Mouse (Mus musculus): ENCODE measurements around the gene Cdk5r2.
A peak's percentile ranks its signal among the peaks of the same experiment; 100 is the strongest.
"Not testable (repeated sequence)": the region's sequence is repeated elsewhere in the genome, so short reads cannot be mapped to it uniquely, and the experiment has no call there.

Cdk5r2 gene

GRCm38 (mm10) chr1:74854306-74855056, at the start of gene Cdk5r2:
Gene Cdk5r2, plus strand, starts transcription at chr1:74854934.
- DNase-seq: peak; percentile 81 to 82

- no peak for DNase-seq
These were observed 49.3 kb upstream of the Cdk5r2 start for GRCm38 (mm10) chr1:74805340-74805835.

- DNase-seq: no peak
These were observed 48.9 kb upstream of the Cdk5r2 start for GRCm38 (mm10) chr1:74805843-74806242.

GRCm38 (mm10) chr1:74806360-74807311, 48.1 kb upstream of the Cdk5r2 start:
- no peak for DNase-seq

GRCm38 (mm10) chr1:74807551-74808071, 47.1 kb upstream of the Cdk5r2 start:
- DNase-seq: no peak

GRCm38 (mm10) chr1:74808078-74808477, 46.7 kb upstream of the Cdk5r2 start:
- peak; percentile 81 to 92 for DNase-seq

- no peak for DNase-seq
These were observed 45.7 kb upstream of the Cdk5r2 start for GRCm38 (mm10) chr1:74809007-74809406.

- DNase-seq: no peak
These were observed 39.6 kb upstream of the Cdk5r2 start for GRCm38 (mm10) chr1:74814931-74815647.

- not testable (repeated sequence) for DNase-seq
These were observed 38.8 kb upstream of the Cdk5r2 start for GRCm38 (mm10) chr1:74815965-74816364.

GRCm38 (mm10) chr1:74816612-74817199, 38.0 kb upstream of the Cdk5r2 start:
- peak; percentile 88 to 90 for DNase-seq

- DNase-seq: no peak
These were observed 37.5 kb upstream of the Cdk5r2 start for GRCm38 (mm10) chr1:74817219-74817618.

GRCm38 (mm10) chr1:74818509-74818908, 36.2 kb upstream of the Cdk5r2 start:
- no peak for DNase-seq

- not testable (repeated sequence) for DNase-seq
These were observed 31.1 kb upstream of the Cdk5r2 start for GRCm38 (mm10) chr1:74823598-74823997.

GRCm38 (mm10) chr1:74824518-74825302, 30.0 kb upstream of the Cdk5r2 start:
- peak in 1 of 2 experiments; percentile 43 for DNase-seq

GRCm38 (mm10) chr1:74830061-74830460, 24.7 kb upstream of the Cdk5r2 start:
- no peak for DNase-seq

GRCm38 (mm10) chr1:74833255-74833654, 21.5 kb upstream of the Cdk5r2 start:
- DNase-seq: no peak

GRCm38 (mm10) chr1:74843090-74843489, 11.6 kb upstream of the Cdk5r2 start:
- no peak for DNase-seq

- DNase-seq: no peak
These were observed 8.4 kb upstream of the Cdk5r2 start for GRCm38 (mm10) chr1:74846341-74846740.

- DNase-seq: no peak
These were observed 5.8 kb upstream of the Cdk5r2 start for GRCm38 (mm10) chr1:74848946-74849345.

- no peak for DNase-seq
These were observed 4.5 kb upstream of the Cdk5r2 start for GRCm38 (mm10) chr1:74850251-74850650.
